Mouse (Mus musculus): Measurements from ENCODE around the gene Kdm5c. TPM values are rescaled to one million over a fixed set of nuclear protein-coding genes. Genes with fewer than 3 reads are reported as not detected.

The Kdm5c gene
- 46.4 and 49.9 TPM in 2 replicates for polyA plus RNA-seq (2012; rRNA removed)

- Histone ChIP-seq H3K4me1 (ENCODE audit: control insufficient read depth, insufficient read depth, low read length) (no peaks in the 10 kb centered on the region; the same call in 1 of the 2 replicates), H3K4me3 (replicated peaks; ENCODE audit: extremely low read depth, low read depth, low read length) (peak within 1 kb of the TSS; percentile 77)
- peak; percentile 76 for DNase-seq
- TF ChIP-seq POLR2A (IDR thresholded peaks at IDR 0.05; ENCODE audit: borderline replicate concordance, extremely low read depth, low read depth, low read length) = peak; percentile 78; the same call in 1 of the 2 replicates
- no peak for TF ChIP-seq CTCF (IDR thresholded peaks at IDR 0.05; ENCODE audit: insufficient read depth, low read length)
- WGBS = under 1% methylated on average over 69 of the region's 69 CpGs
Measured at GRCm38 (mm10) chrX:152232781-152233763, at the start of gene Kdm5c. Gene Kdm5c (plus strand): TSS chrX:152233020.

GRCm38 (mm10) chrX:152187151-152187550 lies 45.7 kb upstream of the Kdm5c start:
- Histone ChIP-seq H3K4me1 (ENCODE audit: control insufficient read depth, insufficient read depth, low read length) (no peaks in the 10 kb centered on the region), H3K4me3 (replicated peaks; ENCODE audit: extremely low read depth, low read depth, low read length) (no peak overlapping the region)
- no peak for TF ChIP-seq POLR2A (IDR thresholded peaks at IDR 0.05; ENCODE audit: borderline replicate concordance, extremely low read depth, low read depth, low read length)
- TF ChIP-seq CTCF (IDR thresholded peaks at IDR 0.05; ENCODE audit: insufficient read depth, low read length) = no peak
- DNase-seq = no peak

GRCm38 (mm10) chrX:152191266-152191665 lies 41.6 kb upstream of the Kdm5c start:
- H3K4me1 ChIP-seq (ENCODE audit: control insufficient read depth, insufficient read depth, low read length) = no peaks in the 10 kb centered on the region
- TF ChIP-seq POLR2A (IDR thresholded peaks at IDR 0.05; ENCODE audit: borderline replicate concordance, extremely low read depth, low read depth, low read length) = no peak
- TF ChIP-seq CTCF (IDR thresholded peaks at IDR 0.05; ENCODE audit: insufficient read depth, low read length) = no peak
- WGBS = 77% methylated on average over 1 of the region's 1 CpGs

GRCm38 (mm10) chrX:152197814-152198648 lies 34.8 kb upstream of the Kdm5c start:
- DNase-seq = no peak
- 89% methylated on average over 1 of the region's 1 CpGs for WGBS
- Histone ChIP-seq H3K4me3 (replicated peaks; ENCODE audit: extremely low read depth, low read depth, low read length) (no peak overlapping the region), H3K4me1 (ENCODE audit: control insufficient read depth, insufficient read depth, low read length) (no peaks in the 10 kb centered on the region; the same call in none of the 2 replicates)
- TF ChIP-seq POLR2A (IDR thresholded peaks at IDR 0.05; ENCODE audit: borderline replicate concordance, extremely low read depth, low read depth, low read length) (no peak), CTCF (IDR thresholded peaks at IDR 0.05; ENCODE audit: insufficient read depth, low read length) (no peak)

More at GRCm38 (mm10) chrX:152191266-152191665, 41.6 kb upstream of the Kdm5c start:
- no peak overlapping the region for H3K4me3 ChIP-seq (replicated peaks; ENCODE audit: extremely low read depth, low read depth, low read length)
- no peak for DNase-seq

- no peak overlapping the region for H3K4me3 ChIP-seq (replicated peaks; ENCODE audit: extremely low read depth, low read depth, low read length)
- 35% methylated on average over 4 of the region's 4 CpGs for WGBS
- no peak for DNase-seq
- no peaks in the 10 kb centered on the region; the same call in none of the 2 replicates for H3K4me1 ChIP-seq (ENCODE audit: control insufficient read depth, insufficient read depth, low read length)
- no peak for TF ChIP-seq CTCF (IDR thresholded peaks at IDR 0.05; ENCODE audit: insufficient read depth, low read length)
- no peak for TF ChIP-seq POLR2A (IDR thresholded peaks at IDR 0.05; ENCODE audit: borderline replicate concordance, extremely low read depth, low read depth, low read length)
Measured at GRCm38 (mm10) chrX:152201737-152202421, 30.9 kb upstream of the Kdm5c start.

- H3K4me1 ChIP-seq (ENCODE audit: control insufficient read depth, insufficient read depth, low read length) = no peaks in the 10 kb centered on the region; the same call in none of the 2 replicates
- H3K4me3 ChIP-seq (replicated peaks; ENCODE audit: extremely low read depth, low read depth, low read length) = no peak overlapping the region
- 52% methylated on average over 8 of the region's 8 CpGs for WGBS
- no peak for DNase-seq
- TF ChIP-seq POLR2A (IDR thresholded peaks at IDR 0.05; ENCODE audit: borderline replicate concordance, extremely low read depth, low read depth, low read length) (no peak), CTCF (IDR thresholded peaks at IDR 0.05; ENCODE audit: insufficient read depth, low read length) (no peak)
Measured at GRCm38 (mm10) chrX:152202422-152203103, 30.3 kb upstream of the Kdm5c start.

- 81% methylated on average over 4 of the region's 4 CpGs for WGBS
- Histone ChIP-seq H3K4me3 (replicated peaks; ENCODE audit: extremely low read depth, low read depth, low read length) (no peak overlapping the region), H3K4me1 (ENCODE audit: control insufficient read depth, insufficient read depth, low read length) (no peaks in the 10 kb centered on the region; the same call in 1 of the 2 replicates)
- DNase-seq = no peak
- no peak for TF ChIP-seq POLR2A (IDR thresholded peaks at IDR 0.05; ENCODE audit: borderline replicate concordance, extremely low read depth, low read depth, low read length)
- no peak for TF ChIP-seq CTCF (IDR thresholded peaks at IDR 0.05; ENCODE audit: insufficient read depth, low read length)
Measured at GRCm38 (mm10) chrX:152203247-152203646, 29.6 kb upstream of the Kdm5c start.

- H3K4me3 ChIP-seq (replicated peaks; ENCODE audit: extremely low read depth, low read depth, low read length) = no peak overlapping the region
- WGBS = 89% methylated on average over 1 of the region's 1 CpGs
- DNase-seq = no peak
- no peaks in the 10 kb centered on the region; the same call in 1 of the 2 replicates for H3K4me1 ChIP-seq (ENCODE audit: control insufficient read depth, insufficient read depth, low read length)
- TF ChIP-seq CTCF (IDR thresholded peaks at IDR 0.05; ENCODE audit: insufficient read depth, low read length) = no peak
- TF ChIP-seq POLR2A (IDR thresholded peaks at IDR 0.05; ENCODE audit: borderline replicate concordance, extremely low read depth, low read depth, low read length) = no peak
Measured at GRCm38 (mm10) chrX:152205486-152205885, 27.3 kb upstream of the Kdm5c start.

Measured in lung, adult 2 months (tissue).